Mouse (Mus musculus) erythroblast, embryonic 14.5 days (primary cell): ENCODE data around the gene Trpt1.

Source experiments
- GATA1 ChIP-seq: IDR thresholded peaks from 2 replicates; pipeline ENCODE4 v1.6.1; 2012; ENCODE audit warnings: low read length, inconsistent platforms, mixed read lengths
- TAL1 ChIP-seq: IDR thresholded peaks from 3 replicates; pipeline ENCODE4 v1.6.1; 2012; ENCODE audit warnings: low read length, inconsistent platforms, mixed read lengths

DNA sequence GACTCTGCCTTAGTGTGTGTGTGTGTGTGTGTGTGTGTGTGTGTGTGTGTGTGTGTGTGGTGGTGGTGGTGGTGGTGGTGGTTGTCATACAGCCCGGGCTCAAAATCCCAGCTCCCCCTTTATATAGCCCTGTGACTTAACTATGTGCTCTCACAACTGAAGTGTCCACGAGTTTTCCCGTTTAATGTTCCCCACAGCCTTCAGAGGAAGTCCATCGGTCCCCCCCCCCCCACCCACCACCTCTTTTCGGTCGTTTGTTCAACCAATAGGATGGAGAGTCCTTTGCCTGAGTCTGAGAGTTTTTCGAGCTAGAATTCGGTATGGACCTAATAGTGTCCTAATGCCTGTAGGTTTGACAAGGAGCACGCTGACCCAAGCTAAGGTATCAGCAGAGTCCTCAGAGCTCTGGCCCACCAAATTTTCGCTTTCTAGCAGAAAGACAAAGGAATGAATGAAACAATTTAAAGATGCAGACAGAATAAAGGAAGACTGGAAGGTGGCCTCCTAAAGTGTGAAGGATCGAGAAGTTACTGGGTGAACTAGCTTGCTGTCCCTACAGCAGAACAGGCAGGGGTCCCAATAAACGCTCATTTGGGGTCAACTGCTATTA, 22.2 kb upstream of the Trpt1 start:
- no peak for TF ChIP-seq TAL1
- no peak for TF ChIP-seq GATA1
